Mouse (Mus musculus) left cerebral cortex, postnatal 4 days (tissue): ENCODE measurements around the gene Shisal2b. TPM values are rescaled to one million over a fixed set of nuclear protein-coding genes. Genes with fewer than 3 reads are reported as not detected.
A peak's percentile ranks its signal among the peaks of the same experiment; 100 is the strongest.
"Not testable (repeated sequence)": the region's sequence is repeated elsewhere in the genome, so short reads cannot be mapped to it uniquely, and the experiment has no call there.

Experiments used
- DNase-seq: peaks from one replicate; pipeline ENCODE4 v3.0.0-alpha.2; 2022
- intact Hi-C: fragments of 180-260 bp; cut with DNase I; formaldehyde crosslinking; loops from one replicate; pipeline ENCODE4 v1.15.1; 2025
- total RNA-seq, 2 experiments: library from RNA; stranded (reverse); gene quantifications; 2 replicates each; pipeline ENCODE4 v1.2.3; 2021

Gene Shisal2b
- total RNA-seq = 1 to 10 TPM in 1 of 2 experiments, under 1 TPM in 1; 0.56 to 1.0 TPM

GRCm38 (mm10) chr13:104863127-104863979 is at the start of gene Shisal2b:
Shisal2b (minus strand) TSS chr13:104863893.
- intact Hi-C loops = no loop called here
- DNase-seq = peak; percentile 58

- DNase-seq, intact Hi-C loops: not testable (repeated sequence)
Measured at GRCm38 (mm10) chr13:104911626-104912025, 47.9 kb upstream of the Shisal2b start.

GRCm38 (mm10) chr13:104911006-104911405 is 47.3 kb upstream of the Shisal2b start:
- DNase-seq, intact Hi-C loops: not testable (repeated sequence)

GRCm38 (mm10) chr13:104908691-104909090 is 45.0 kb upstream of the Shisal2b start:
- intact Hi-C loops = no loop called here
- DNase-seq = no peak

- DNase-seq = no peak
- intact Hi-C loops = no loop called here
Measured at GRCm38 (mm10) chr13:104894771-104895170, 31.1 kb upstream of the Shisal2b start.

- DNase-seq = no peak
- intact Hi-C loops = no loop called here
Measured at GRCm38 (mm10) chr13:104892337-104892736, 28.6 kb upstream of the Shisal2b start.

- DNase-seq = no peak
- intact Hi-C loops = no loop called here
Measured at GRCm38 (mm10) chr13:104886308-104887032, 22.8 kb upstream of the Shisal2b start.

GRCm38 (mm10) chr13:104883566-104884249 is 20.0 kb upstream of the Shisal2b start:
- DNase-seq = no peak
- intact Hi-C loops = no loop called here

GRCm38 (mm10) chr13:104878508-104878907 is 14.8 kb upstream of the Shisal2b start:
- intact Hi-C loops = no loop called here
- DNase-seq = no peak

- DNase-seq = no peak
- intact Hi-C loops = no loop called here
Measured at GRCm38 (mm10) chr13:104869907-104870306, 6.2 kb upstream of the Shisal2b start.

GRCm38 (mm10) chr13:104866726-104867125 is 3.0 kb upstream of the Shisal2b start:
- peak; percentile 10 for DNase-seq
- intact Hi-C loops = no loop called here

- intact Hi-C loops = no loop called here
- DNase-seq = no peak
Measured at GRCm38 (mm10) chr13:104853645-104854044, 10.0 kb downstream of the Shisal2b start.

GRCm38 (mm10) chr13:104843295-104844089 is 20.2 kb downstream of the Shisal2b start:
- no peak for DNase-seq

GRCm38 (mm10) chr13:104841937-104842336 is 21.8 kb downstream of the Shisal2b start:
- intact Hi-C loops = no loop called here
- no peak for DNase-seq

More at GRCm38 (mm10) chr13:104843295-104844089, 20.2 kb downstream of the Shisal2b start:
- intact Hi-C loops = no loop called here

GRCm38 (mm10) chr13:104837628-104838027 is 26.1 kb downstream of the Shisal2b start:
- intact Hi-C loops = no loop called here
- no peak for DNase-seq

- DNase-seq = no peak
- intact Hi-C loops = no loop called here
Measured at GRCm38 (mm10) chr13:104832811-104833210, 30.9 kb downstream of the Shisal2b start.

GRCm38 (mm10) chr13:104825470-104825869 is 38.2 kb downstream of the Shisal2b start:
- DNase-seq = no peak
- intact Hi-C loops = no loop called here

GRCm38 (mm10) chr13:104822411-104822838 is 41.3 kb downstream of the Shisal2b start:
- no peak for DNase-seq
- intact Hi-C loops = no loop called here

GRCm38 (mm10) chr13:104821908-104822307 is 41.8 kb downstream of the Shisal2b start:
- DNase-seq = no peak
- intact Hi-C loops = no loop called here

GRCm38 (mm10) chr13:104821192-104821591 is 42.5 kb downstream of the Shisal2b start:
- intact Hi-C loops = no loop called here
- no peak for DNase-seq
